Mouse (Mus musculus): ENCODE results near the gene Plekha4. TPM values are rescaled to one million over a fixed set of nuclear protein-coding genes. Genes with fewer than 3 reads are reported as not detected.

The Plekha4 gene
- total RNA-seq, 2 experiments from 2014 or later = 4.1 to 5.6 TPM

- DNase-seq = no peak
- intact Hi-C loops (cut with DNase I) = no loop called here
These were observed 9.5 kb downstream of the Plekha4 start for GRCm38 (mm10) chr7:45535676-45536075.

GRCm38 (mm10) chr7:45537602-45538001 is 11.5 kb downstream of the Plekha4 start:
- no peak for DNase-seq
- intact Hi-C loops (cut with DNase I) = no loop called here

GRCm38 (mm10) chr7:45538163-45539041 is 12.3 kb downstream of the Plekha4 start:
- intact Hi-C loops (cut with DNase I) = no loop called here
- DNase-seq = peak; percentile 56 to 67

GRCm38 (mm10) chr7:45539095-45539494 is 13.0 kb downstream of the Plekha4 start:
- DNase-seq = no peak
- intact Hi-C loops (cut with DNase I) = no loop called here

- intact Hi-C loops (cut with DNase I) = no loop called here
These were observed 14.1 kb downstream of the Plekha4 start for GRCm38 (mm10) chr7:45540213-45540612.

GRCm38 (mm10) chr7:45544525-45544924 is 18.4 kb downstream of the Plekha4 start:
- no peak for DNase-seq
- intact Hi-C loops (cut with DNase I) = no loop called here

More at GRCm38 (mm10) chr7:45540213-45540612, 14.1 kb downstream of the Plekha4 start:
- DNase-seq = no peak

- intact Hi-C loops (cut with DNase I) = no loop called here
- DNase-seq = no peak
These were observed 23.7 kb downstream of the Plekha4 start for GRCm38 (mm10) chr7:45549641-45550436.

- intact Hi-C loops (cut with DNase I) = no loop called here
These were observed 24.8 kb downstream of the Plekha4 start for GRCm38 (mm10) chr7:45550821-45551511.

GRCm38 (mm10) chr7:45551512-45551883 is 25.4 kb downstream of the Plekha4 start:
- intact Hi-C loops (cut with DNase I) = no loop called here

More at GRCm38 (mm10) chr7:45550821-45551511, 24.8 kb downstream of the Plekha4 start:
- no peak for DNase-seq

GRCm38 (mm10) chr7:45553519-45553918 is 27.4 kb downstream of the Plekha4 start:
- intact Hi-C loops (cut with DNase I) = no loop called here
- no peak for DNase-seq

More at GRCm38 (mm10) chr7:45551512-45551883, 25.4 kb downstream of the Plekha4 start:
- DNase-seq = no peak

- no peak for DNase-seq
- intact Hi-C loops (cut with DNase I) = no loop called here
These were observed 27.9 kb downstream of the Plekha4 start for GRCm38 (mm10) chr7:45553990-45554389.

GRCm38 (mm10) chr7:45554744-45555143 is 28.6 kb downstream of the Plekha4 start, which contains the start of gene Hsd17b14:
Gene Hsd17b14 (plus strand): TSS chr7:45554893.
- no peak for DNase-seq
- intact Hi-C loops (cut with DNase I) = no loop called here

GRCm38 (mm10) chr7:45555787-45556186 is 29.7 kb downstream of the Plekha4 start:
- intact Hi-C loops (cut with DNase I) = loop anchor here (1.0 kb wide), 1 partner anchor 35 kb away; no protein-coding TSS in a partner anchor
- DNase-seq = peak; percentile 82 to 89

GRCm38 (mm10) chr7:45558907-45559306 is 32.8 kb downstream of the Plekha4 start:
- no peak for DNase-seq
- intact Hi-C loops (cut with DNase I) = no loop called here

GRCm38 (mm10) chr7:45560241-45560640 is 34.1 kb downstream of the Plekha4 start:
- intact Hi-C loops (cut with DNase I) = loop anchor here (2.0 to 5.0 kb wide), 3 partner anchors 83 to 153 kb away; partner anchors contain the start of gene Kcna7
- DNase-seq = no peak

GRCm38 (mm10) chr7:45560843-45561623 is 34.9 kb downstream of the Plekha4 start:
- DNase-seq = peak; percentile 84 to 90
- intact Hi-C loops (cut with DNase I) = loop anchor here (2.0 to 5.0 kb wide), 3 partner anchors 84 to 154 kb away; partner anchors contain the start of gene Kcna7

GRCm38 (mm10) chr7:45561624-45562520 is 35.7 kb downstream of the Plekha4 start:
- intact Hi-C loops (cut with DNase I) = loop anchor here (1.0 to 5.0 kb wide), 4 partner anchors 85 to 155 kb away; partner anchors contain the start of gene Kcna7
- DNase-seq = no peak

GRCm38 (mm10) chr7:45564811-45565210 is 38.7 kb downstream of the Plekha4 start:
- intact Hi-C loops (cut with DNase I) = loop anchor here (5.0 kb wide), 2 partner anchors 113 to 158 kb away; partner anchors contain the start of gene Kcna7
- no peak for DNase-seq
